Mouse (Mus musculus): ENCODE data around the gene Frmpd4. TPM values are rescaled to one million over a fixed set of nuclear protein-coding genes. Genes with fewer than 3 reads are reported as not detected.

Frmpd4 gene
- polyA plus RNA-seq, 1 experiment: 0.05 TPM

DNA sequence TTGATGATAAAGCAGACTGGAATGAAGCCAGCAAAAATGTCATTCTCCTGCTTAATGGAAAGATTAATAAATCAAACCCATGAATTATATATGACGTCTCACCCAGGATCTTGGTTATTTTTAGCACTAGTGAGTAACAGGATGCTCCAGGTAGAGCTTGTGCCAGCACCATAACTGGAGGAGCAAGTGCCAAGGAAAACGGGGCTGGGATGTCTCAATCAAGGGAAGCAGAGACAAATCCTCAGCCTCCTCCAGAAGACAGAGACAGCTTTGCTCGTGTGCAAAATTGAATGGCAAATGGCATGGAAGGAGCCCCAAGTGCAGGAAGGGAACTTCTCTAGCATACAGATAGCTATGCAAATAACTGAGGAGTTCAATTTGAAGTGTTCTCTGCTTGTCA, 418.2 kb downstream of the Frmpd4 start:
- H3K4me2 ChIP-seq (ENCODE audit: low read depth): no peak overlapping the region
- TF ChIP-seq TCF3 (IDR thresholded peaks at IDR 0.05; ENCODE audit: insufficient read length, low read depth): no peak
- no peak for TF ChIP-seq TCF12 (IDR thresholded peaks at IDR 0.05; ENCODE audit: insufficient read depth, poor library complexity, severe bottlenecking)
- TF ChIP-seq MYOG (IDR thresholded peaks at IDR 0.05; ENCODE audit: control insufficient read depth in 1 of 3, insufficient read depth in 1 of 3, insufficient read length in 2 of 3, low read depth in 2 of 3): no peak
- TF ChIP-seq USF1 (IDR thresholded peaks at IDR 0.05; ENCODE audit: low read depth): no peak
- no peak for TF ChIP-seq REST (IDR thresholded peaks at IDR 0.05; ENCODE audit: insufficient read depth, insufficient read length)
- no peak for TF ChIP-seq E2F4 (IDR thresholded peaks at IDR 0.05; ENCODE audit: insufficient read depth)
- no peak for TF ChIP-seq POLR2AphosphoS2 (IDR thresholded peaks at IDR 0.05; ENCODE audit: insufficient read length, low read depth)
- no peak for TF ChIP-seq CEBPB (IDR thresholded peaks at IDR 0.05; ENCODE audit: insufficient read depth, poor library complexity, severe bottlenecking)
- no peak for TF ChIP-seq SRF (IDR thresholded peaks at IDR 0.05; ENCODE audit: control insufficient read depth, insufficient read length, low read depth)
- no peak for TF ChIP-seq MYOD1 (IDR thresholded peaks at IDR 0.05; ENCODE audit: control insufficient read depth in 1 of 3, insufficient read length in 2 of 3, low read depth in 2 of 3)
- no peak for TF ChIP-seq POLR2A (IDR thresholded peaks at IDR 0.05; ENCODE audit: insufficient read length, low read depth)
- no peak for TF ChIP-seq MAX (IDR thresholded peaks at IDR 0.05; ENCODE audit: low read depth)
- H3K36me3 ChIP-seq (ENCODE audit: control insufficient read depth, insufficient read depth): no peaks in the 10 kb centered on the region
- H3ac ChIP-seq (ENCODE audit: control insufficient read depth, insufficient read length): no peak overlapping the region
- H3K4me3 ChIP-seq: no peak overlapping the region
- H3K27me3 ChIP-seq (ENCODE audit: control insufficient read depth, insufficient read depth, insufficient read length): no peaks in the 10 kb centered on the region
- H3K79me2 ChIP-seq (ENCODE audit: control insufficient read depth, insufficient read depth): no peaks in the 10 kb centered on the region

DNA sequence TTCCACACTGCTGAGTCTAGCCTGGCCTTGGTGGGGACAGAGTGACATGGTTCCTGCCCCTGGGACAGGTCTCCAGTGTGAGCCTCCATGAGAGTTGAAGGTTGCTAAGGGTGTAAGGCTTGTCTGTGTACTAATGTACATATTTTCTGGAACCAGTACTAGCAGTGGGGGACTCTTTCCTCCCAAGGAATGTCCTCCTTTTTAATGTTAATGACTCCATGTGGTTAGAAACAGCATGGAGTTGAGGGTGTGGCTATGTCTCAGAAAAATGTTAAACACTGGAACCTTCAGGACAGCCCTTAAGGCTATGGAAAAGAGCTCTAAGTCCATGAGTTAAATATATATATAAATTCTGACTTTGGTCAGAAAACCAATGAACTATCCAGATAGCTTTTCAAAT, 436.0 kb downstream of the Frmpd4 start:
- Histone ChIP-seq H3K27me3 (ENCODE audit: control insufficient read depth, insufficient read depth, insufficient read length) (no peaks in the 10 kb centered on the region), H3K79me2 (ENCODE audit: control insufficient read depth, insufficient read depth) (no peaks in the 10 kb centered on the region), H3ac (ENCODE audit: control insufficient read depth, insufficient read length) (no peak overlapping the region), H3K36me3 (ENCODE audit: control insufficient read depth, insufficient read depth) (no peaks in the 10 kb centered on the region), H3K4me2 (ENCODE audit: low read depth) (no peak overlapping the region), H3K4me3 (no peak overlapping the region)
- TF ChIP-seq MYOG (IDR thresholded peaks at IDR 0.05; ENCODE audit: control insufficient read depth in 1 of 3, insufficient read depth in 1 of 3, insufficient read length in 2 of 3, low read depth in 2 of 3) (no peak), MAX (IDR thresholded peaks at IDR 0.05; ENCODE audit: low read depth) (no peak), REST (IDR thresholded peaks at IDR 0.05; ENCODE audit: insufficient read depth, insufficient read length) (no peak), POLR2A (IDR thresholded peaks at IDR 0.05; ENCODE audit: insufficient read length, low read depth) (no peak), E2F4 (IDR thresholded peaks at IDR 0.05; ENCODE audit: insufficient read depth) (no peak), USF1 (IDR thresholded peaks at IDR 0.05; ENCODE audit: low read depth) (no peak), CEBPB (IDR thresholded peaks at IDR 0.05; ENCODE audit: insufficient read depth, poor library complexity, severe bottlenecking) (no peak), SRF (IDR thresholded peaks at IDR 0.05; ENCODE audit: control insufficient read depth, insufficient read length, low read depth) (no peak), MYOD1 (IDR thresholded peaks at IDR 0.05; ENCODE audit: control insufficient read depth in 1 of 3, insufficient read length in 2 of 3, low read depth in 2 of 3) (no peak), POLR2AphosphoS2 (IDR thresholded peaks at IDR 0.05; ENCODE audit: insufficient read length, low read depth) (no peak), TCF12 (IDR thresholded peaks at IDR 0.05; ENCODE audit: insufficient read depth, poor library complexity, severe bottlenecking) (no peak), TCF3 (IDR thresholded peaks at IDR 0.05; ENCODE audit: insufficient read length, low read depth) (no peak)

DNA sequence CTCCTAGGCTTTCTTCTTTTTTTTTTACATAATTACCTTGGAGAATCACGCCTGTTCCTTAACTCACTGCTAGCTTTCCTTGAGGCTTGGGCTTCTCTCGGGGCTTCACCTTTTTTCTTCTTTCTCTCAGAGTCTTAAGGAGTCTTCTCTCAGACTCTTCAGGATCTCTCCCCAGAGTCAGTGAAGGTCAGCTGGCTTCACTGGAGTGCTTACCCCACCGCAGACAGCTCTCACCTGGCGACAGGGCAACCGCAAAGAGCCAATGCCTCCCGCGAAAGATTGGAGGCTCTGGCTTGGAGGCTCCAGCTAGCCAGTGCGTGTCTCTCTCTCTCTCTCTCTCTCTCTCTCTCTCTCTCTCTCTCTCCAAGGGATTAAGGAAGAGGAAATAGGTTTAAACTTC, 453.0 kb downstream of the Frmpd4 start:
- no peak overlapping the region for H3ac ChIP-seq (ENCODE audit: control insufficient read depth, insufficient read length)
- no peak overlapping the region for H3K4me2 ChIP-seq (ENCODE audit: low read depth)
- H3K79me2 ChIP-seq (ENCODE audit: control insufficient read depth, insufficient read depth): no peaks in the 10 kb centered on the region
- H3K27me3 ChIP-seq (ENCODE audit: control insufficient read depth, insufficient read depth, insufficient read length): no peaks in the 10 kb centered on the region
- no peak for TF ChIP-seq CEBPB (IDR thresholded peaks at IDR 0.05; ENCODE audit: insufficient read depth, poor library complexity, severe bottlenecking)
- no peak for TF ChIP-seq TCF3 (IDR thresholded peaks at IDR 0.05; ENCODE audit: insufficient read length, low read depth)
- no peak for TF ChIP-seq E2F4 (IDR thresholded peaks at IDR 0.05; ENCODE audit: insufficient read depth)
- no peak for TF ChIP-seq POLR2A (IDR thresholded peaks at IDR 0.05; ENCODE audit: insufficient read length, low read depth)
- no peak for TF ChIP-seq MYOD1 (IDR thresholded peaks at IDR 0.05; ENCODE audit: control insufficient read depth in 1 of 3, insufficient read length in 2 of 3, low read depth in 2 of 3)
- no peak for TF ChIP-seq POLR2AphosphoS2 (IDR thresholded peaks at IDR 0.05; ENCODE audit: insufficient read length, low read depth)
- TF ChIP-seq MYOG (IDR thresholded peaks at IDR 0.05; ENCODE audit: control insufficient read depth in 1 of 3, insufficient read depth in 1 of 3, insufficient read length in 2 of 3, low read depth in 2 of 3): no peak
- no peak for TF ChIP-seq SRF (IDR thresholded peaks at IDR 0.05; ENCODE audit: control insufficient read depth, insufficient read length, low read depth)
- TF ChIP-seq REST (IDR thresholded peaks at IDR 0.05; ENCODE audit: insufficient read depth, insufficient read length): no peak
- no peak for TF ChIP-seq MAX (IDR thresholded peaks at IDR 0.05; ENCODE audit: low read depth)
- no peak for TF ChIP-seq USF1 (IDR thresholded peaks at IDR 0.05; ENCODE audit: low read depth)
- H3K36me3 ChIP-seq (ENCODE audit: control insufficient read depth, insufficient read depth): no peaks in the 10 kb centered on the region
- H3K4me3 ChIP-seq: no peak overlapping the region

DNA sequence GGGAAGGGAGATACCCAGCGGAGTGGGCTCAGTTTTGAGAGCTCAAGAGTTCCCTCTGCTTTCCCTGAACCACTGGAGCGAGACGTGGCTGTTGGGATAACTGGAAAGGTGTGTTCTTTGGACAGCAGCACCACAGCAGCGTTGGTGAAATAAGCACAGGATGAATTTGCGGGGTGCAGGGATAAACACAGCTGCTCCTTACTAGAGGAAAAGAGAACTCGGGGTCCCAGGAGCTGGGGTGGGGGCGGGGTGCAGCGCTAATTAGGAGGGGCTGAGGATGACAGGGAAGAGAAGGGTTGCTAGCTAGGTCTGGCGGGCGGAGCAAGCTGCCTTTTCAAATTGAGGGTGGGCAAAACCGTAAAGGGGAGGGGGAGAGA, 453.5 kb downstream of the Frmpd4 start:
- H3K4me2 ChIP-seq (ENCODE audit: low read depth): no peak overlapping the region
- no peak for TF ChIP-seq E2F4 (IDR thresholded peaks at IDR 0.05; ENCODE audit: insufficient read depth)
- H3ac ChIP-seq (ENCODE audit: control insufficient read depth, insufficient read length): no peak overlapping the region
- no peaks in the 10 kb centered on the region for H3K36me3 ChIP-seq (ENCODE audit: control insufficient read depth, insufficient read depth)
- no peaks in the 10 kb centered on the region for H3K79me2 ChIP-seq (ENCODE audit: control insufficient read depth, insufficient read depth)
- no peak overlapping the region for H3K4me3 ChIP-seq
- H3K27me3 ChIP-seq (ENCODE audit: control insufficient read depth, insufficient read depth, insufficient read length): no peaks in the 10 kb centered on the region

DNA sequence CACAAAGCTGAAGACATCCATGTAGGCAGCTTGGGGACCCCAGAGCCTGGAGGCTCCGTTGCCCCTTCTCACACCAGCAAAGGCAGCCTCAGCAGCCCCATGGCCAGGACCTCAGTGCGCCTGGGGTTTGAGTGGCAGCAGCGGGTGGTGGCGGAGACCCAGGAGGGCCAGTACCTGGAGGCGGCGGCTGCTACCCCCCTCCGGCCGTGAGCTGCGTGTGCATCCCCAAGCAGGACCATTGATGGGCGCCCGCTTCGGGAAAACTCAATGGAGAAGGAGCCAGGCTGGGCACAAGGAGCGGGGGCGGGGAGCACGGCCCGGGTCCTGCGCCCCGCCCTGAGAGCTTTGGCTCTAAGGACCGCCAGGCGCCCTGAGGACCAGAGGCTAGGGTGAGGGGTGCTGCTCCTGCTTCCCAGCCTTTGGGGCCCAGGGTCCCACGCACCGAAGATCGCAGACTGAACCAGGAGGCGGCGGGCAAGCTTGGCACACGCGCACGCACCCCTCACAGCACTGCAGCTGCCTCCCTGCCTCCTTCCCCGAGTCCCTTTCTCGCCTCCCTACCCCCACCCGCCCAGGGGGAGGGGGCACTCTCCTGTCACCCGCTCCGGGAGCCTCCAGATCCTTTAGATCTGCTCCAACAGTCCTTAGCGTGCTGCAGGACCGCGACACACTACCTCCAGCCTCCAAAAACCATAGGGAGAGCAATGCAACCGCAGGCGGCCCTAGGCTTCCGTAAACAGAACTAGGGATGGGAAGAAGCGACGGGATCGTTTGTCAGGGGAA, 454.0 kb downstream of the Frmpd4 start:
- H3K36me3 ChIP-seq (ENCODE audit: control insufficient read depth, insufficient read depth): no peaks in the 10 kb centered on the region
- no peak overlapping the region for H3K4me2 ChIP-seq (ENCODE audit: low read depth)
- no peaks in the 10 kb centered on the region for H3K79me2 ChIP-seq (ENCODE audit: control insufficient read depth, insufficient read depth)
- H3K4me3 ChIP-seq: no peak overlapping the region
- TF ChIP-seq POLR2A (IDR thresholded peaks at IDR 0.05; ENCODE audit: insufficient read length, low read depth) (no peak), SRF (IDR thresholded peaks at IDR 0.05; ENCODE audit: control insufficient read depth, insufficient read length, low read depth) (no peak), REST (IDR thresholded peaks at IDR 0.05; ENCODE audit: insufficient read depth, insufficient read length) (no peak), USF1 (IDR thresholded peaks at IDR 0.05; ENCODE audit: low read depth) (no peak), POLR2AphosphoS2 (IDR thresholded peaks at IDR 0.05; ENCODE audit: insufficient read length, low read depth) (no peak), MAX (IDR thresholded peaks at IDR 0.05; ENCODE audit: low read depth) (no peak), MYOG (IDR thresholded peaks at IDR 0.05; ENCODE audit: control insufficient read depth in 1 of 3, insufficient read depth in 1 of 3, insufficient read length in 2 of 3, low read depth in 2 of 3) (no peak), TCF3 (IDR thresholded peaks at IDR 0.05; ENCODE audit: insufficient read length, low read depth) (no peak)
- no peak overlapping the region for H3ac ChIP-seq (ENCODE audit: control insufficient read depth, insufficient read length)
- H3K27me3 ChIP-seq (ENCODE audit: control insufficient read depth, insufficient read depth, insufficient read length): no peaks in the 10 kb centered on the region

All from myocyte (in vitro differentiated cells).